Mouse (Mus musculus) CH12.LX (cell line): Measurements from ENCODE around the gene B2m. TPM values are rescaled to one million over a fixed set of nuclear protein-coding genes. Genes with fewer than 3 reads are reported as not detected.
A peak's percentile ranks its signal among the peaks of the same experiment; 100 is the strongest.

Source experiments
- DNase-seq: peaks from one replicate; pipeline ENCODE4 v3.0.0-alpha.2; 2013; ENCODE audit errors: extremely low read depth
- H3K27ac ChIP-seq: 2 replicates; pipeline ENCODE4 v1.5.1; 2012; ENCODE audit warnings: low read depth, mild to moderate bottlenecking, control low read depth, moderate library complexity; ENCODE audit not compliant: insufficient read depth
- H3K27me3 ChIP-seq: replicated peaks from 2 replicates; pipeline ENCODE3; 2012; ENCODE audit warnings: inconsistent platforms
- H3K36me3 ChIP-seq, 2 experiments: replicated peaks in 1 of 2; 2 replicates each; pipeline versions ENCODE3 to v1.6.1; 2012; ENCODE audit warnings: inconsistent platforms in 1 of 2, low read length in 1 of 2, mild to moderate bottlenecking in 1 of 2, mixed read lengths in 1 of 2, moderate library complexity in 1 of 2; ENCODE audit not compliant: control insufficient read depth in 1 of 2, insufficient read depth in 1 of 2
- H3K4me1 ChIP-seq, 2 experiments: 2 replicates each; pipeline ENCODE4 v1.6.1; 2012; ENCODE audit warnings: inconsistent platforms in 1 of 2, moderate library complexity in 1 of 2; ENCODE audit not compliant: insufficient read depth in 2 of 2, control insufficient read depth in 1 of 2
- H3K4me2 ChIP-seq: 2 replicates; pipeline ENCODE4 v1.6.1; 2012; ENCODE audit warnings: low read depth, mild to moderate bottlenecking, control low read depth; ENCODE audit not compliant: poor library complexity, insufficient read depth, severe bottlenecking
- H3K4me3 ChIP-seq, 3 experiments: fragments of 150-350 bp in 1 of 3; sonication (generic) in 1 of 3; replicated peaks in 1 of 3; 2 replicates each; pipeline versions ENCODE3 to v1.5.1; 2011 to 2012; ENCODE audit warnings: low read depth in 2 of 3, low read length in 2 of 3, mild to moderate bottlenecking in 2 of 3, moderate library complexity in 2 of 3, control low read depth in 1 of 3, improper control_type of control experiment in 1 of 3, inconsistent platforms in 1 of 3, mixed read lengths in 1 of 3; ENCODE audit not compliant: poor library complexity in 1 of 3
- H3K79me2 ChIP-seq: replicated peaks from 2 replicates; pipeline ENCODE4 v1.6.1; 2012; ENCODE audit warnings: mild to moderate bottlenecking, moderate library complexity; ENCODE audit not compliant: control insufficient read depth, poor library complexity, insufficient read depth, severe bottlenecking; ENCODE audit errors: extremely low read depth
- H3K9ac ChIP-seq: 2 replicates; pipeline ENCODE4 v1.6.1; 2012; ENCODE audit warnings: low read depth, mild to moderate bottlenecking, control low read depth, moderate library complexity; ENCODE audit not compliant: insufficient read depth
- H3K9me3 ChIP-seq: replicated peaks from 2 replicates; pipeline ENCODE3; 2012; ENCODE audit warnings: low read length, inconsistent platforms, mixed read lengths
- BHLHE40 ChIP-seq: IDR thresholded peaks from 2 replicates; pipeline ENCODE4 v1.6.1; 2011; ENCODE audit warnings: mild to moderate bottlenecking, low read depth, low read length, improper control_type of control experiment
- CHD1 ChIP-seq: IDR thresholded peaks from 2 replicates; pipeline ENCODE4 v1.6.1; 2012; ENCODE audit warnings: low read depth, low read length, improper control_type of control experiment, inconsistent platforms
- CTCF ChIP-seq, 2 experiments: IDR thresholded peaks in 1 of 2; conservative IDR thresholded peaks in 1 of 2; 2 replicates each; pipeline ENCODE4 v1.5.1; 2011 to 2012; ENCODE audit warnings: low read depth in 2 of 2, low read length in 2 of 2, improper control_type of control experiment in 1 of 2, inconsistent platforms in 1 of 2, mild to moderate bottlenecking in 1 of 2, moderate library complexity in 1 of 2
- E2F4 ChIP-seq: IDR thresholded peaks from 2 replicates; pipeline ENCODE4 v1.6.1; 2011; ENCODE audit warnings: low read depth, low read length, improper control_type of control experiment; ENCODE audit not compliant: insufficient replicate concordance
- ELF1 ChIP-seq: IDR thresholded peaks from 2 replicates; pipeline ENCODE4 v1.6.1; 2014; ENCODE audit warnings: low read depth, mild to moderate bottlenecking, inconsistent platforms, low read length, improper control_type of control experiment
- ETS1 ChIP-seq: conservative IDR thresholded peaks from 2 replicates; pipeline ENCODE4 v1.6.1; 2012; ENCODE audit warnings: low read depth, mild to moderate bottlenecking, inconsistent platforms, low read length, improper control_type of control experiment, moderate library complexity
- IRF4 ChIP-seq: IDR thresholded peaks from 2 replicates; pipeline ENCODE4 v1.6.1; 2014; ENCODE audit warnings: low read depth, mild to moderate bottlenecking, inconsistent platforms, low read length, improper control_type of control experiment
- JUN ChIP-seq: IDR thresholded peaks from 2 replicates; pipeline ENCODE4 v1.6.1; 2011; ENCODE audit warnings: low read depth, mild to moderate bottlenecking, low read length, improper control_type of control experiment, moderate library complexity; ENCODE audit not compliant: insufficient read depth
- JUND ChIP-seq: conservative IDR thresholded peaks from 2 replicates; pipeline ENCODE4 v1.6.1; 2011; ENCODE audit warnings: low read depth, low read length, improper control_type of control experiment
- KAT2A ChIP-seq: IDR thresholded peaks from 2 replicates; pipeline ENCODE4 v1.6.1; 2012; ENCODE audit warnings: low read length, improper control_type of control experiment, inconsistent platforms; ENCODE audit not compliant: insufficient replicate concordance
- MAFK ChIP-seq: IDR thresholded peaks from 2 replicates; pipeline ENCODE4 v1.6.1; 2011; ENCODE audit warnings: low read length, improper control_type of control experiment; ENCODE audit not compliant: insufficient replicate concordance
- MAZ ChIP-seq: IDR thresholded peaks from 2 replicates; pipeline ENCODE4 v1.6.1; 2012; ENCODE audit warnings: low read depth, mild to moderate bottlenecking, inconsistent platforms, low read length, improper control_type of control experiment, moderate library complexity
- MEF2A ChIP-seq: IDR thresholded peaks from 2 replicates; pipeline ENCODE4 v1.6.1; 2014; ENCODE audit warnings: low read depth, mild to moderate bottlenecking, inconsistent platforms, low read length, improper control_type of control experiment, borderline replicate concordance
- MYC ChIP-seq: IDR thresholded peaks from 2 replicates; pipeline ENCODE4 v1.6.1; 2011; ENCODE audit warnings: low read depth, mild to moderate bottlenecking, improper control_type of control experiment, low read length
- NELFE ChIP-seq: IDR thresholded peaks from 2 replicates; pipeline ENCODE4 v1.6.1; 2011; ENCODE audit warnings: low read depth, low read length, improper control_type of control experiment
- POLR2A ChIP-seq: IDR thresholded peaks from 2 replicates; pipeline ENCODE4 v1.6.1; 2011; ENCODE audit warnings: low read depth, mild to moderate bottlenecking, improper control_type of control experiment, low read length
- POLR2AphosphoS2 ChIP-seq: IDR thresholded peaks from 2 replicates; pipeline ENCODE4 v1.6.1; 2011; ENCODE audit warnings: low read depth, low read length, improper control_type of control experiment
- RAD21 ChIP-seq: IDR thresholded peaks from 2 replicates; pipeline ENCODE4 v1.6.1; 2011; ENCODE audit warnings: low read depth, mild to moderate bottlenecking, low read length, improper control_type of control experiment, moderate library complexity
- RCOR1 ChIP-seq: conservative IDR thresholded peaks from 2 replicates; pipeline ENCODE4 v1.6.1; 2012; ENCODE audit warnings: low read depth, mild to moderate bottlenecking, inconsistent platforms, low read length, improper control_type of control experiment
- SMC3 ChIP-seq: IDR thresholded peaks from 2 replicates; pipeline ENCODE4 v1.6.1; 2011; ENCODE audit warnings: low read depth, low read length, improper control_type of control experiment
- TBP ChIP-seq: conservative IDR thresholded peaks from 2 replicates; pipeline ENCODE4 v1.6.1; 2011; ENCODE audit warnings: low read depth, low read length, improper control_type of control experiment
- TCF12 ChIP-seq: IDR thresholded peaks from 2 replicates; pipeline ENCODE4 v1.6.1; 2014; ENCODE audit warnings: low read depth, mild to moderate bottlenecking, inconsistent platforms, low read length, improper control_type of control experiment
- UBTF ChIP-seq: IDR thresholded peaks from 2 replicates; pipeline ENCODE4 v1.6.1; 2012; ENCODE audit warnings: low read depth, mild to moderate bottlenecking, inconsistent platforms, low read length, improper control_type of control experiment, moderate library complexity
- USF1 ChIP-seq: IDR thresholded peaks from 2 replicates; pipeline ENCODE4 v1.6.1; 2014; ENCODE audit warnings: low read depth, mild to moderate bottlenecking, inconsistent platforms, low read length, improper control_type of control experiment
- ZKSCAN1 ChIP-seq: IDR thresholded peaks from 2 replicates; pipeline ENCODE4 v1.6.1; 2012; ENCODE audit warnings: low read depth, inconsistent platforms, low read length, improper control_type of control experiment, borderline replicate concordance
- ZMIZ1 ChIP-seq: IDR thresholded peaks from 2 replicates; pipeline ENCODE4 v1.6.1; 2012; ENCODE audit warnings: low read depth, mild to moderate bottlenecking, inconsistent platforms, low read length, improper control_type of control experiment
- ZNF384 ChIP-seq: IDR thresholded peaks from 2 replicates; pipeline ENCODE4 v1.6.1; 2012; ENCODE audit warnings: low read depth, low read length, improper control_type of control experiment, inconsistent platforms
- dilution Hi-C: fragments of 300-500 bp; cut with MboI; formaldehyde crosslinking; loops from 2 replicates; pipeline ENCODE4 v1.14.3; 2020; ENCODE audit warnings: low sequenced_read_pairs; ENCODE audit not compliant: extremely low pct_unique_long_range_greater_than_20kb, extremely low pct_ligation_motif_present
- in situ Hi-C: fragments of 300-500 bp; cut with MboI; formaldehyde crosslinking; loops from 3 replicates; pipeline ENCODE4 v1.14.3; 2019; ENCODE audit warnings: low sequenced_read_pairs, low pct_ligation_motif_present, low pct_unique_long_range_greater_than_20kb, mixed read lengths
- polyA plus RNA-seq: library from polyadenylated mRNA; unstranded; fragments of >175 nt; gene quantifications from 2 replicates; pipeline ENCODE4 v1.2.1, GENCODE M21; 2012; ENCODE audit warnings: low read depth; ENCODE audit not compliant: insufficient read length
- total RNA-seq, 2 experiments: library from RNA; depleted of rRNA; stranded (reverse); fragments of 300-350 nt in 1 of 2; fragments of >200 nt in 1 of 2; gene quantifications; 2 replicates each; pipeline ENCODE4 v1.2.3; 2012 to 2014

Gene B2m
- total and polyA plus RNA-seq, 3 experiments: 1,509 to 1,954 (median 1,919) TPM

- peaks cover 57% of the 10 kb centered on the region for H3K79me2 ChIP-seq
- no peak overlapping the region for H3K9ac ChIP-seq
- peaks cover 60 to 83% of the 10 kb centered on the region in 2 experiments for H3K36me3 ChIP-seq
- no peak for TF ChIP-seq MEF2A
- no peak for TF ChIP-seq ETS1
- TF ChIP-seq NELFE: no peak
- no peak for TF ChIP-seq JUN
- TF ChIP-seq JUND: no peak
- no peak for TF ChIP-seq BHLHE40
- TF ChIP-seq RAD21: no peak
- no peak for TF ChIP-seq TBP
- no peak for TF ChIP-seq ELF1
- TF ChIP-seq MAZ: no peak
- TF ChIP-seq CTCF (conservative IDR thresholded peaks at IDR 0.05 in 1 of 2, IDR thresholded peaks at IDR 0.05 in 1 of 2; ENCODE audit: low read depth in 2 of 2, low read length in 2 of 2): no peak
- TF ChIP-seq E2F4: no peak
- TF ChIP-seq POLR2A: no peak
- TF ChIP-seq ZNF384: no peak
- no peak for TF ChIP-seq POLR2AphosphoS2
- TF ChIP-seq RCOR1: no peak
- TF ChIP-seq USF1: no peak
- no peak for TF ChIP-seq SMC3
- no peak for TF ChIP-seq MYC
- TF ChIP-seq MAFK: no peak
- H3K4me1 ChIP-seq: peaks cover 21 to 63% of the 10 kb centered on the region in 2 experiments
- no peak overlapping the region; the same call in 1 of the 2 replicates for H3K4me2 ChIP-seq
- DNase-seq: no peak
- dilution Hi-C loops: no loop called here
- in situ Hi-C loops: no loop called here
- H3K27me3 ChIP-seq: no peaks in the 10 kb centered on the region
- H3K27ac ChIP-seq: no peak overlapping the region
- peaks cover 4% of the 10 kb centered on the region for H3K9me3 ChIP-seq
- H3K4me3 ChIP-seq: no peak overlapping the region
These were observed 5.4 kb downstream of the B2m start for GRCm38 (mm10) chr2:122152850-122153249.

GRCm38 (mm10) chr2:122153681-122154365, 6.3 kb downstream of the B2m start:
- no peak for DNase-seq
- Histone ChIP-seq H3K9me3 (peaks cover 4% of the 10 kb centered on the region), H3K27ac (no peak overlapping the region), H3K4me2 (no peak overlapping the region), H3K4me1 (peaks cover 23 to 73% of the 10 kb centered on the region in 2 experiments), H3K79me2 (peaks cover 48% of the 10 kb centered on the region), H3K36me3 (peaks cover 58 to 80% of the 10 kb centered on the region in 2 experiments), H3K4me3 (no peak overlapping the region), H3K9ac (no peak overlapping the region), H3K27me3 (no peaks in the 10 kb centered on the region)
- dilution Hi-C loops: no loop called here
- peak; percentile 17; the same call in 1 of the 2 replicates for TF ChIP-seq ZMIZ1
- peak; percentile 41; the same call in 1 of the 2 replicates for TF ChIP-seq ZNF384
- no peak for TF ChIP-seq ZKSCAN1
- no peak; the same call in 1 of the 2 replicates for TF ChIP-seq POLR2A
- no peak for TF ChIP-seq CHD1
- no peak for TF ChIP-seq UBTF
- no peak for TF ChIP-seq CTCF (conservative IDR thresholded peaks at IDR 0.05 in 1 of 2, IDR thresholded peaks at IDR 0.05 in 1 of 2; ENCODE audit: low read depth in 2 of 2, low read length in 2 of 2)
- no peak for TF ChIP-seq MAFK
- TF ChIP-seq POLR2AphosphoS2: no peak
- TF ChIP-seq JUN: no peak
- TF ChIP-seq KAT2A: no peak
- no peak for TF ChIP-seq IRF4
- no peak for TF ChIP-seq RCOR1
- no peak for TF ChIP-seq TCF12
- in situ Hi-C loops: no loop called here
